Mouse (Mus musculus) ovary, adult 18-20 months (tissue): ENCODE results near the gene Snrnp48.
A peak's percentile ranks its signal among the peaks of the same experiment; 100 is the strongest.

ENCODE experiments used
- DNase-seq: peaks from one replicate; pipeline ENCODE4 v3.0.0; 2022; ENCODE audit warnings: low spot score, mixed read lengths

The Snrnp48 gene

DNA sequence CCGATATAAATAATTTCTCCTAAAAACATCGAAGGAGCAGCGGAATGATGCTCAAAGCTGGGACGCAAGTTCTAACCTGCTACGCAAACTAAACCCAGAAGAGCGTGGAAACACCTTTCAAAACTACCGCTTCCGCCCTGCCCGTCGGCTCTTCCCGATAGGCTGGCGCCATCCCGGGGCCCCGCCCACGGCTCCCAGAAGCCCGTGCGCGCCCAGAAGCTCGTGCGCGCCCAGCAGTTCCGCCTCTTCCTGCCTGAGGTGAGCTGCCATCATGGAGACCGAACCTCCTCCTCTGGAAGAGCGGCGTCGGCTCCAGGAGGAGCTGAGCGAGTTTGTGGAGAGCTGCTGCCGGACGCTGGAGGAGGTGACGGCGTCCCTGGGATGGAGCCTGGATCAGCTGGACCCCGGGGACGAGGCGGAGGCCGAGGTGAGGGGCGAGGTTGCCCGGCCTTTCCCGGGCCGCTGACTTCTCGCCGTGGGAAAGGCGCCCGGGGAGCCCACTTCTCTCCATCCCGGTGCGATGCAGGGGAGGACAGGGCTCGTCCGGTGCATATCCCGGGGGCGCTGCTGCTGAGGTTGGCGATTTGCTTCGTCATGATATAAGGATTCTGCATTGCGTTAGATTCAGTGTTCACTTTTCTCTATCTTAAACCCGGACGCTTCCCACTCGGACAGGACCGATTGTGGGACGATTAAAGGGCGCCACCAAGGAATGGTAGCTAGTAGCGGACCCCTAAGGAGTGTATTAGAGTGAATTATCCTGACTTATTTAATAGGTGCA, at the start of gene Snrnp48:
Gene Snrnp48 (plus strand): TSS at position 237 of the 781 bp plus-strand sequence.
- DNase-seq, result peak; percentile 84

DNA sequence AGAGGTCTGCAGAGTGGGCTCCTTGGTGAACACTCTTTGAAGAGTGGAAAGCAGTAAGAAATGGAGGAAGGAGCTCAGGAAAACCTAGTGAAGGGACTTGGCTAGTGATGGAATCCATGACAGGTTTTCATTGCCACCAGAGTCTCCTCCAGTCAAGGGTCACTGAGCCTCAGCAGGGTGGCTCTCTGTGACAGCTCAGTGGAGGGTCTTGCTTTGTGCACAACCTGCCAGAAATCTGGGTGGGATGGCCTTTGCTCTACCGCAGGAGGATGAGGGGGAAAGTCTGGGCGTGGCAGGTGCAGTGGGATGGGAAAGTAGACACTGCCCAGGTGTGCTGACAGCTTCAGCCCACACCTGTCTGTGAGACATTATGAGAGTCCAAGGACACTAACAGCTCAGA, 49.2 kb upstream of the Snrnp48 start:
- DNase-seq, result no peak

DNA sequence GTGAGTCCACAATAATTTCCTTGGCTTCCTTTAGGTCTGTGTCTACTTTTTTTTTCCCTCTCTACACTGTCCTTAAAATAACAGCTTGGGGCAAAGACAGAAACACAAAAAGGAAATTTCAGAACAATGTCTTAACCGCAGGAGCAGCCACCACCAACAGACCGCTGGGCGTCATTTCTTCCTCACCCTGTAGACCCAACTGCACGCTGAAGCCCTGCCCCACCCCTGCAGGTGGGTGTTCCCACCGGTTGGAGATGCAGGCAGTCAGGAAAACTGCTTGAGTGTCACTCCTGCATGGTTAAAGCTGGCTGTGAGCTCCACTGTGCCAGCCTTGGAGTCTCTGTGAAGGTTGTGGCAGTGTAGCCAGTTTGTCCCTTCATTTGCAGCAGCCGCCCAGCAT, 47.1 kb upstream of the Snrnp48 start:
- no peak for DNase-seq

DNA sequence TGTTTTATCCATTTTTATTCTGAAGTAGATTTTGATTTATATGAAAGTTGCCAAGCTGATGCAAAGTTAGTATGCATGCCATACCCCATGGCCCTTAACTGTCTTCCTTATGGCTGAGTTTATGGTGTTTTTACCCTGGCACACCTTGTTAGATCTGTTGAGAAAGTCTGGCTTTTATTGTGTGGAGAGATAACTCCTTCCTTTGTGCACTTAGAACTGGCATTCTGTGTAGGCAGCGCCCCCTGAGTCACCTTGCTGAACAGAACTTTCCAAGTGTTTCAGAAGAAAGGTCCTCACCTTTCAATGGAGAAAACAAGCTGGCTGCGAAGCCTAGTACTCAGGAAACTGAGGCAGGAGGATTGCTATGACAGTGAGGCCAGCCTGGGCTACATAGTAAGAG, 42.7 kb upstream of the Snrnp48 start:
- DNase-seq, result no peak

DNA sequence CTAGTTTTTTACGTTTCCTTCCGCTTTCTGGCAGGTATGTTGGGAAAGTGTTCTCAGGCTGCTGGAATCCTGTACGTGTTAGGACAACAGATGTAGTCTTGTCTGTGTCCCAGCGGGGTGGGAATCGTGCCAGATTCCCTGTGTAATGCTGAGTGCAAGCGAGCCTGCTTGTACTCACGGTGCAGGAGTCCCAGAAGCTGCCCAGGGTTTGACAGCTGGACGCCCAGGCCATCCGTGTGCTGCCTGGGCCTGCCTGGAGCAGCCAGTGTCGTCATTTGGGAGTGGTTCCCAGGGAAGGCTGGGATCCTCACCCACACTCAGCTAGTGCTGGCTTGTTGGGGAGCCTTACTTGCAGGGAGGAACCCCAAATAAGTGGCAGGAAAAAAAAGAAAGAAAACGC, 42.1 kb upstream of the Snrnp48 start:
- no peak for DNase-seq

DNA sequence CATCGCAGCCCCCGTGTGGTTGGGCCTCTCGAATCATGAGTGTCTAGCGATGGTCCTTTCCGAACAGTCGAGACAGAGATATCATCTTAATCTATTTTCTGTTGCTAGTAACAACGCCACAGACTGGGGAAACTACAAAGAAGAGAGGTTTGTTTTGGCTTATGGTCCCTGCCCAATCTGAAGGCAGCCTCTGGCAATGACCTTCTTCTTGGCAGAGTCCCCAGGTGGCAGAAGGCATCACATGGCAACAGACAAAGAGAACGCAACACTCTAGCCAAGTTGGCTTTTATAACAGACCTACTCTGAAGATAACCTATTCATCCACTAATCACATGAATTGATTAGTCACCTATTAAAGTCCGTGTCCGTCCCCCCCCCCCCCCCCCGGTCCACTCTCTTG, 39.8 kb upstream of the Snrnp48 start:
- no peak for DNase-seq

DNA sequence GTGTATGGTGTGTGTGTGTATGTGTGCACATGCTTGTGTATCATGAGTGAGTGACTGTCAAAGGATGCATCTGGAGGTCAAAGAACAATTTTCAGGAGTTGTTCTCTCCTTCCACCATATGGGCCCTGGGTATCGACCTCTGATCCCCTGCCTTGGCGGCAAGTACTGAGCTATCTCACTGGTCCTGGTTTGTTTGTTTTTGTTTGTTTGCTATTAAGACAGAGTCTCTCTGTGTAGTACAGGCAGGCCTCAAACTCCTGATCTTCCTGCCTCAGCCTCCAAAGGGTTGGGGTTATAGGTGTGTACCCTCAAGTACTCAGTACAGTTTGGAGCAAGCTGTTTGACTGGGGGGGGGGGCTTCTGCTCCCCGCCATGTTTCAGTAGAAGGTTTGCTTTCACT, 37.7 kb upstream of the Snrnp48 start:
- no peak for DNase-seq

DNA sequence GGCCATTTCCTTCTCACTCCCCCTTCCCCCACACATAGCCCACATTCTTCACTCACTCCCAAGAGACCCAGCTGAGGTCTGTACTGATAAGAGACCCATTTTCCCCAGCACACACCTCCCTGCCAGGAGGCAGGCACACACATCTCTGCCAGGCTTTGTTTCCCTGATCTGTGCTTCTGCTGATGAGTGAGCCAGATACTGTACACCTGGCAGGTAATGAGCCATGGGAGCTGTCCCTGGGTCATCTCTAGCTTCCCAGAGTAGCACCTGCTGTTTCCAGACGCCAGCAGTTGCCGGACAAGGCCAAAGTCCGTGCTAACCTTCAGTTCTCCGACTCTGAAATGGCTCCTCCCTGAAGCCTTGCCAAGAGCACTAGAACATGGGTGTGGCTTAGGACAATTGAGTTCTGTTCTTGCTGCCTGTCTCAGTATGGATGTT, 34.0 kb upstream of the Snrnp48 start:
- DNase-seq, result no peak

DNA sequence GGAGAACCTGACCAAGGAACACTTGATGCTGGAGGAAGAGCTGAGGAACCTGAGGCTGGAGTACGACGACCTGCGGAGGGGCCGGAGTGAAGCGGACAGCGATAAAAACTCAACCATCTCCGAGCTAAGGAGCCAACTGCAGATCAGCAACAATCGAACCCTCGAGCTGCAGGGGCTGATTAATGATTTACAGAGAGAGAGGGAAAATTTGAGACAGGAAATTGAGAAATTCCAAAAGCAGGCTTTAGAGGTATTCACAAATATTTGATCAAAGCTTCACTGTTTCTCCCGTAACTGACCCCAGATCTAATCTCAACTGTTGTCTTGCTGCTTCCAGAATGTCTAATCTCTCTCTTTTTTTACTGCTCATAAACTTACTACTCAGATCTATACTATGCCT, 11.3 kb upstream of the Snrnp48 start:
- no peak for DNase-seq

DNA sequence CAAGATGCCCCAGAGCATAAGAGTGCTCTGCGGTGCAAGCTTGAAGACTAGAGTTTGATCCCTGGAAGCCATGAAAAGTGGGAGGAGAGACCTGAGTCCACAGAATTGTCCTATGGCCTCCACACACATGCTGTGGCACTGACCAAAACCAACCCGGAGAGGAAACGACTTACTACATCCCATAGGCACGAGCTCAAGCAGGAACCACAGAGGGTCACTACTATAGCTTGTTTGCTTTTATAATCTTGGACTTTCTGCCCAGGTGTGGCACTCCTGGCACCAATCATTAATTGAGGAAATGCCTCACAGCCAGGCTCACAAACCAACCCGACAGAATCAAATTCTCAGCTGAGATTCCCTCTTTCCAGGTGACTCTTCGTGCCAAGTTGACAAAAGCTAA, 3.3 kb upstream of the Snrnp48 start:
- DNase-seq, result no peak

DNA sequence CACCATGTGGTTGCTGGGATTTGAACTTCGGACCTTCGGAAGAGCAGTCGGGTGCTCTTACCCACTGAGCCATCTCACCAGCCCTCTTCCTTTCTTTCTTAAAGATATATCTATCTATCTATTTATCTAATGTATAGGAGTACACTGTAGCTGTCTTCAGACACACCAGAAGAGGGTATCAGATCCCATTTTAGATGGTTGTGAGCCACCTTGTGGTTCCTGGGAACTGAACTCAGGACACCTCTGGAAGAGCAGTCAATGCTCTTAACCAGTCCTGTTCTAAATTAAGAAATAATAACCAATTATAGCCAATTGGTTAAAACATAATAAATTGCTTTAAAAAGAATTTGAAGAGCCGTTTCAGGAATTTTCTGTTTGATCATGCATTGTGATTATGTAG, 567 bp upstream of the Snrnp48 start:
- no peak for DNase-seq

DNA sequence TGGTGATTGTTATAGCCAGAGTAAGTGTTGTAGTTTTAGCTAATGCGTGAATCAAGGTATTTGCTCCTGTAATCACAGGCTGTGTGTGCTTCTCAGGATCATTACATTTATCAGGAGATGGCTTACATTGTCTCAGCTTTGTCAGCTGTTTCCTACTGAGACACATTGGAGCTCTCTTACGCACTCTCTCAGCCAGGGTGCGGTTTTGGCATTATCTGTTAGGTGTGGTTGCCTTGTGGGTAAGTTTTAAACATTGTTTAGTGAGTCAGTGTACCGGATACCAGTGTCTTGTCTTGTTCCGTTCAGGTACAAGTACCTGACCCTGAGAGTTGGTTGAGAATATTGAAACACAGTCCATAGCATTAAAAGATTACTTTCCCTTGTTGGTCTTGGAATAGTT, 6.4 kb downstream of the Snrnp48 start:
- DNase-seq, result no peak

DNA sequence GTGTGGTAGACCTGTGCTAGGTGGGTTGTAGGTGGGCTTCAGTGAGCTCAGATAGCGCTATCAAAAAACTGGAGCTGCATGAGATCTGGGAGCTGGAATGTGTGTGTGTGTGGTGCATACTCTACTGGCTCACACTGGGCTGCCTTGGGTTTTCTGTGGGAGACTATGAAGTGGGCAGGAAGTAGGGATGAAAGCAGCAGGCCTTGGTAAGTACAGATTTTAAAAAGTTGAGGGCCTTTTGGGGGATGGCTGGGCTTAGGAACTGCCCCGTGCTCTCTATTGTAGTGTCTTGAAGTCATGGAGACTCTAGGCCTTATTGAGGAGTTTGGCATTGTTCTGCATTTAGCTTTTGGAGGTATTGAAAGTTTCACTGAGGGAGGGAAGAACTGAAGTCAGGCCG, 13.9 kb downstream of the Snrnp48 start:
- no peak for DNase-seq

DNA sequence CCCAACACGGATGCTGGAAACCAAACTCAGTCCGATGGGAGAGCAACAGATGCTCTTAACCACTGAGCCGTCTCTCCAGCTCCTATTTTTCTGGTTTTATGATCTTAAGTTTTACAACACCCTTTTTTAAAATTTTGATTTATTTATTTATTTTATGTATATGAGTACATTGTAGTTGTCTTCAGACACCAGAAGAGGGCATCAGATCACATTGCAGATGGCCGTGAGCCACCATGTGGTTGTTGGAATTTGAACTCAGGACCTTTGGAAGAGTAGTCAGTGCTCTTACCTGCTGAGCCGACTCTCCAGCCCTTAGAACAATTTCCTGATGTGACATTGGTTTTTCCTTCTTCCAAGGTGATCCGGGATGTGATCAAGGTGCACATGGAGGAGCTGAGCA, 15.6 kb downstream of the Snrnp48 start:
- DNase-seq, result no peak

DNA sequence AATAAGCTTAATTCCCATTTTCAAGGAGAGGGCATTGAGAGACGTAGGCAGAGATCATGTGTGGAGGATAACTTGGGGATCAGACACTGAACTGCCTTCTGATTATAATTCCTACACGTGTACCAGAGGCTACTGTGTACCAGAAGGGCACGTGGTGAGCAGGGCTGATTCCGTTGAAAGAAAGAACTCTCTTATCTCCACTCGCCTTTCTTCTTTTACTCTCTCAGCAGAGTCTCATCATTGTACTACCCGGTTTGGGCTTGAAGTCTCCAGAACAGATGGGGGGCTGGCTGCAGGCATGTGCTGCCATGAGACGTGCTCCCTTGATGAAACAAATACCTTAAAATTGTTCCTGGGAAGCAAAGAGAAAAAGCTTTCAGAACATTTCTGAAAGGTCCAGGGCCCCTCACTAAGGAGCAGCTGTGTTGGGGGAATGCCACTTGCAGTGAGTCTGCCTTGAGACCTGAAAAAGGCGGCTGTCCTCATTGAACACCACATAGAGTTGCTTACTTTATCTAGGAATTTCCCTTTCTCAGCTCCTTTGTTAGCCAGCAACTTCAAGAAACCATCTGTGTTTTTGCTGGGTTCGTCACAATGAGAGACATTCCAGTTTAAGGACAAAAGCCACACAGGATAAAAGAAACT, 25.6 kb downstream of the Snrnp48 start:
- DNase-seq, result no peak

DNA sequence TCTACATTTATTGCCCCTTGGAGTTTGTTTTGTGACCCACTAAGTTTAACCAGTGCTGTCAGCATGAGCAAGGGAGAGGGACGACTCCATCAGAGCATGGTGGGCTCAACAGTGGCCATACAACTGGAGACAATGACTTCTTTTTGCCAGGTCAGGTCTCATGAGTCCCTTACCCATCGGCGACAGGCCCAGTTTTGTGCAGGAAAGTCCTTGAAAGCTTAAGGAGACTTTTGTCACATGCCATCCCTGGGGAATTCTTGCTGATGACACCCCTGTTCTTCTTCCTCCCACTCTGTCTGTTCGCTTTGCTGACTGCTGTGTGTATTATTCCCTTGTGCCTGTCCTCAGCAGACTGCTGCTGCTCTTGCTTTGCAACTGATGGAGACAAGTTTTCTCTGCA, 27.7 kb downstream of the Snrnp48 start:
- DNase-seq, result no peak

DNA sequence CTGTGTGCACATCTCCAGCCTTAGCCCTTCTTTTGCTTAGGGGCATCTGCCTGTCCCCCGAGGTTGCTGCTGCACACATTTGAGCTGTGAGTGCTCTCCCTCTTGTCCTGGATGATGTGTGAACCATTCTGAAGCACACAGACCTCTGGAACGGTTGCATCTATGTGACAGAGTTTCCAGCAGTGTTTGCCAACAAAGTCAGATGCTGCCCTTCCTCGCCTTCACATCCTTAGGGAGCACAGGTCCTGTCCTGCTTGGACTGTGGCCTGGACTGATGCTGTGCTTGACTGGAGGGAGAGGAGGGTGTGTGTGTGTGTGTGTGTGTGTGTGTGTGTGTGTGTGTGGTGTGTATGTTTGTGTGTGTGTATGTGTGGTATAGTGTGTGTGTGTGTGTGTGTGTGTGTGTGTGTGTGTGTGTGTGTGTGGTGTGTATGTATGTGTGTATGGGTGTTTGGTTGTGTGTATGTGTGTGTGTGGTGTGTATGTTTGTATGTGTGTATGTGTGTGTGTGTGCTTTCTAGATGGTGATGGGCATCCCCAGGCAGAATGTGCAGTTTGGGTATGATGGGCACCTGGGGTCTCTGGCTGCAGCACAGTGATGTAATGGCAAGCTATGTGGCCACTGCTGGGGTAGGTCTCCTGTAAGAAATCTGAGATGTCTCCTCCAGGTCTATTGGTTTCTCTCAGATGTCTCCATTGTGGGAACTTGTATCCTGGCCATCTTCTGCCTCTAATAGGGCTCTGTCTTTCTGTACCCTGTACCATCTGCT, 28.3 kb downstream of the Snrnp48 start:
- no peak for DNase-seq

DNA sequence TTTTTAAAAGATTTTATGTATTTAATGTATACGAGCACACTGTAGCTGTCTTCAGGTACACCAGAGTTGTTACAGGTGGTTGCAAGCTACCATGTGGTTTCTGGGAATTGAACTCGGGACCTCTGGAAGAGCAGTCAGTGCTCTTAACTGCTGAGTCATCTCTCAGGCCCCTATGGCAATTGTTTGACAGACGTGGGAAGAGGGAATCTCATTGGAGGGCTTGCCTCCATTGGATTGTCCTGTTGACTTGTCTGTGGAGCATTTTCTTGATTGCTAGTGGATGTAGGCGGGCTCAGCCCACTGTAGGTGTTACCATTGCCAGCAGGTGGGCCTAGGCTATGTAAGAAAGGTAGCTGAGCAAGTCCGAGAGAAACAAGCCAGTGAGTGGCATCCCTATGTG, 29.9 kb downstream of the Snrnp48 start:
- no peak for DNase-seq

DNA sequence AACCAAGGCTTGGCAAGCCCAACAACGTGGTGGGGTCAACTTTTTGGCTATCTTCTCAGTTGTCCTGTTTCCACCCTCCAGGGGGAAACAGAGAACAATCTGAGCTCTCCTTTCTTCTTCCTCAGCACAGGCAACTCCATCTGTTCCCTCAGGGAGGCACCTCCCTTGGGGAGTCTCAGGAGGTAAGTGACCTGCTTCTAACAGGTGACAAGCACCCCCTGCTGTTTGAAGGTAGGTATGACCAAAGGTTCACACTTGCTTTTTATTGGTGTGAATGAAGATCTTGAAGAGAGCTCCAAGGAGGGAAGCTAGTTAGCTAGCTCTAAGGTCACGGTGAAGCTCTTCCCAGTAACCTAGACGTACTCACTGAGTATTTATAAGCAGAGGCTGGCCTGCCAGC, 30.6 kb downstream of the Snrnp48 start:
- no peak for DNase-seq

DNA sequence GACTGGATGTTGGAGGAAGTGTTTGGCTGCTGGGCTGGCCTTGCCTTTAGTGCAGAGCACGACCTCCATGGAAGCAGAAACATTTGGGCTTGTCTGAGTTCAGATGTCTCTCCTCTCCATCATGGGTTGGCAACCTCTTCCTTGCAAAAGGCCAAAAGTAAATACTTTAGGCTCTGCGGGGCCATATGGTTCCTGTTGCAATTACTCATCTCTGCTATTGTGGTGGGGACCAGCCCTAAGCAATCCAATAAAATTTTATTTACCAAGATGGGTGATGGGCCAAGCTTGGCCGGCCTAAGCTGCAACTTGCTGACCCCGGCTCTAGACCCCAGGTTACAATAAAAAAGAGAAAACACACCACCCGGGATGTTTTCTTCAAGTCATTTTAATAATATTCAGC, 43.4 kb downstream of the Snrnp48 start:
- DNase-seq, result no peak

DNA sequence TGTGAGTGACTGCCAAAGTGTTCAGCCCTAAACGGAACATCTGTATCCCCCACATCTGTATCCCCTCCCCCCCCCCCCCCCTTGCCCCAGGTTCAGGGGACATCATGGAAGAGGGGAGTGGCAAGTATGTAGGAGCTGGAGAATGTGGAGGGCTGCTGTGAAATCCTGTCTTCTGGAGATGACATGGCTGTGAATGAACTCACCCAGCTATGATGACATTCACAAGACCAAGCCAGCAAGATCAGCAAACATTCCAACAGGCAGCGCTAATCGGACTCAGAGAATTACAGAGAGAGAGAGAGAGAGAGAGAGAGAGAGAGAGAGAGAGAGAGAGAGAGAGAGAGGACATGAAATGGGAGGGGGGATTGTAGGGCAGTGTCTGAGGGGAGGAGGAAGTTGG, 46.5 kb downstream of the Snrnp48 start:
- no peak for DNase-seq

DNA sequence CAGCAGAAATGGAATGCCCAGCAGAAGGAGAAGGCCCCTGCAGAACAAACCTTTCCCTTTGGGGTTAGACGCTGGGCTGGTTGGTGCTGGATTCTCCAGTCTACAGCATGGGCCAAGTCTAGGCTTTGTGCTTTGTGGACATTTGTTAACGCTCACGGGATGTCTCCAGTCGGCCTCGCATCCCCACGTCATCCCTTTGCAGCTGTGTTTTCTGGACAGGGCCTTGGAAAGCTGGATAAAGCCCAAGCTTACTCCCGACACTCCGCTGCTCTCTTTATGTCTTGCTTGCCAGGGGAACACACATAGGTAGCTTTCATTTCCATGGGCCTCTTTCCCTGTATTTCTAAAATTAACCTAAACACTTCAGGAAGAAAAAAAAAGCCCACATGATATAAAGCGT, 49.0 kb downstream of the Snrnp48 start:
- no peak for DNase-seq

DNA sequence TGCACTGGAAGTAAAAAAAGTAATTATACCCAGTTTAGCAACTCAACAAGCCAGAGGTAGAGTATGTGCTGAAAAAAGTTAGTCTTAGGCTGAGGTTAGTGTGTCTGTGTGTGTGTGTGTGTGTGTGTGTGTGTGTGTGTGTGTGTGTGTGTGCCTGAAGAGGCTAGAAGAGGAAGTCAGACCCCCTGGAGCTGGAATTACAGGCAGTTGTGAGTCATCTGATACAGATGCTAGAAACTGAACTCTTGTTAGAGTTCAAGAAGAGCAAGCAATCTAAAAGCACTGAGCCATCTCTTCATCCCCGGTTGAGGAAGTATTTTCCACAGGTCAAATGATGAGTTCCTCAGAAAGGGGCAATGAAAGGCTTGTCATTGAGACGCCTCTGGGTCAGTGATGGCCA, 54.2 kb downstream of the Snrnp48 start:
- no peak for DNase-seq
